12 mouse cellular contexts compared by ENCODE assay signal in the genomic region with DNA sequence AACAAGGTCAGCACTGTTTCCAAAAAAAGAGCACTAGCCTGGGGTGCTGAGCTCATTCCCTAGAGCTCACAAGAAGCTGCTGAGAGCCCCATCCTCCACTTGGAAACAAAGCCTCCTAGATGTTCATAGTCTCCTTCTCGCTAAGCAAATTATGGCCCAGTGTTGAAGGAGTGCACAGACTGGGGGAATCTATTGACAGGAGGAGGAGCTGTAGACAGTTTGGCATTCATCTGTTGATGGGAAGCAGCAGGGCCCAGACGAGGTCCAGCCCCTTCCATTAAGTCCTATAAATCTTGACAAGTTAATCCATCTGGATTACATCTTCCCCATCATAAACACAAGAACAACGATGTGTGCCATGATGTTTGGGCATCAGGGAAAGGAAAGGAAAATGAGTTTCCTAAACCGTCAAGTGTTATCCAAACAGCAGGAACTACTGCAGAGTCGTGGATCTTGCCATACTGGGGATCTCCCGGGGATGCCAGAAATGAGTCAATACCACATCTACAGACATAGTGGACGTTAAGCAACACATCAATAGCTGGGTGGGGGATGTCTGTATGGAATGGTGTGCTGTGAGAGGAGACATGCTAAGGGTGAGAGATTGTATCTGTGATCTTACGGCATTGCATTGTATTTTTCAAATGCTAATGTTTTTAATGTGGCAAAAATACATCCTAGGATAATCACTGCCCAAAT.
A peak's percentile ranks its signal among the peaks of the same experiment; 100 is the strongest.
DNase-seq lines count a peak whose midpoint lies in the region; ATAC-seq and TF ChIP-seq lines count a peak whose summit lies in the region.
"Had no signal": no experiment of that assay in that cellular context is flagged by ENCODE, and none has a peak within 500 bp of the region (broad histone marks: within the 10 kb centered on the region; RNA-seq: fewer than 3 reads in every experiment).

No protein-coding gene starts in this region.

- intact Hi-C loops in heart, postnatal 25 days (cut with DNase I), result no loop called here

- peak; percentile 14; the same call in 1 of the 2 replicates for ATAC-seq in heart, postnatal 0 days (ENCODE audit: insufficient read depth, low read depth)
- peak; percentile 88 for ATAC-seq in lung, postnatal 0 days

- TF ChIP-seq EP300 in heart, postnatal 0 days (IDR thresholded peaks at IDR 0.05; ENCODE audit: low read depth), result no peak
- peak; percentile 87 for TF ChIP-seq EP300 in lung, postnatal 0 days (IDR thresholded peaks at IDR 0.05)

- H3K36me3 ChIP-seq in heart, postnatal 0 days (replicated peaks; ENCODE audit: control insufficient read depth, insufficient read depth, low read length), result no peaks in the 10 kb centered on the region
- H3K36me3 ChIP-seq in lung, postnatal 0 days (ENCODE audit: insufficient read depth, low read length), result no peaks in the 10 kb centered on the region
- H3K36me3 ChIP-seq: hindbrain, embryonic 10.5 days; limb, embryonic 15.5 days had no signal

- peak; percentile 18 to 60 for DNase-seq in adrenal gland, adult (ENCODE audit: inconsistent age in 2 of 2, low spot score in 1 of 2)
- DNase-seq in adrenal gland, postnatal 14 days, result no peak
- no peak for DNase-seq in heart, postnatal 0 days (ENCODE audit: low spot score)
- DNase-seq in heart, postnatal 25 days (ENCODE audit: low spot score), result no peak
- peak; percentile 7 for DNase-seq in 3T3-L1 (ENCODE audit: low read depth, low spot score)
- peak; percentile 90 for DNase-seq in lung, postnatal 0 days (ENCODE audit: low spot score)
- DNase-seq in B cell, adult 2 months, result no peak
- DNase-seq in thymus, adult 18-20 months, result no peak
- DNase-seq: adrenal gland, postnatal 10 days; cerebellum, adult 9-10 months had no signal

- no peak overlapping the region for H3K4me2 ChIP-seq in heart, postnatal 0 days (ENCODE audit: low read depth, low read length)
- no peak overlapping the region for H3K4me2 ChIP-seq in lung, postnatal 0 days (replicated peaks; ENCODE audit: low read depth, low read length)
- H3K4me2 ChIP-seq: limb, embryonic 15.5 days had no signal

- no peak overlapping the region for H3K4me3 ChIP-seq in heart, postnatal 0 days (ENCODE audit: low read depth, low read length)
- H3K4me3 ChIP-seq in lung, postnatal 0 days (ENCODE audit: low read depth, low read length), result no peak overlapping the region
- H3K4me3 ChIP-seq: hindbrain, embryonic 10.5 days; limb, embryonic 15.5 days had no signal

- H3K27me3 ChIP-seq in heart, postnatal 0 days (ENCODE audit: control insufficient read depth, insufficient read depth, low read length), result no peaks in the 10 kb centered on the region
- H3K27me3 ChIP-seq in lung, postnatal 0 days (replicated peaks; ENCODE audit: insufficient read depth, low read length), result no peaks in the 10 kb centered on the region
- H3K27me3 ChIP-seq: limb, embryonic 15.5 days had no signal

- 0 out of 2 replicates have a peak overlapping the region, but pooled peaks have one; percentile 46 for H3K27ac ChIP-seq in heart, postnatal 0 days (ENCODE audit: low read depth)
- peak overlapping the region; percentile 43 for H3K27ac ChIP-seq in lung, postnatal 0 days (ENCODE audit: low read length)
- H3K27ac ChIP-seq: hindbrain, embryonic 10.5 days; limb, embryonic 15.5 days had no signal

- no peak overlapping the region for H3K9ac ChIP-seq in heart, postnatal 0 days (replicated peaks; ENCODE audit: low read depth, low read length)
- no peak overlapping the region for H3K9ac ChIP-seq in lung, postnatal 0 days (replicated peaks; ENCODE audit: low read depth)
- H3K9ac ChIP-seq: limb, embryonic 15.5 days had no signal

- peaks cover 35% of the 10 kb centered on the region for H3K4me1 ChIP-seq in heart, postnatal 0 days (ENCODE audit: control insufficient read depth, insufficient read depth)
- H3K4me1 ChIP-seq in lung, postnatal 0 days (ENCODE audit: insufficient read depth, low read depth, low read length), result peaks cover 6% of the 10 kb centered on the region; the same call in 1 of the 2 replicates

- no peak for TF ChIP-seq CTCF in heart, postnatal 0 days (IDR thresholded peaks at IDR 0.05; ENCODE audit: low read depth)
- no peak; the same call in 1 of the 2 replicates for TF ChIP-seq CTCF in lung, postnatal 0 days (IDR thresholded peaks at IDR 0.05)

- no peaks in the 10 kb centered on the region for H3K9me3 ChIP-seq in heart, postnatal 0 days (replicated peaks; ENCODE audit: control insufficient read depth, low read length)
- H3K9me3 ChIP-seq in lung, postnatal 0 days (ENCODE audit: low read length), result no peaks in the 10 kb centered on the region
- H3K9me3 ChIP-seq: hindbrain, embryonic 10.5 days; limb, embryonic 15.5 days had no signal

- WGBS in heart, postnatal 0 days, result 33% methylated on average over 8 of the region's 8 CpGs
- 33% methylated on average over 8 of the region's 8 CpGs for WGBS in lung, postnatal 0 days

Comparison
In these comparisons a context has a peak if more than half of its experiments do, and no peak if none do; other contexts are left out.
1. DNase-seq: peak in adrenal gland, adult (2 of 2), 3T3-L1 (single experiment) and lung, postnatal 0 days (single experiment); none in adrenal gland, postnatal 14 days (single experiment), heart, postnatal 0 days (single experiment), heart, postnatal 25 days (single experiment), B cell, adult 2 months (0 of 2) and thymus, adult 18-20 months (0 of 2).